Mouse (Mus musculus) heart, postnatal 4 days (tissue): ENCODE measurements around the gene A930018P22Rik. TPM values are rescaled to one million over a fixed set of nuclear protein-coding genes. Genes with fewer than 3 reads are reported as not detected.

Source experiments
- DNase-seq: peaks from one replicate; pipeline ENCODE4 v3.0.0; 2021
- total RNA-seq, 2 experiments: library from RNA; stranded (reverse); gene quantifications; 2 replicates each; pipeline ENCODE4 v1.2.3; 2021

The A930018P22Rik gene
- total RNA-seq, 2 experiments from 2014 or later, result 0.68 to 0.69 TPM

DNA sequence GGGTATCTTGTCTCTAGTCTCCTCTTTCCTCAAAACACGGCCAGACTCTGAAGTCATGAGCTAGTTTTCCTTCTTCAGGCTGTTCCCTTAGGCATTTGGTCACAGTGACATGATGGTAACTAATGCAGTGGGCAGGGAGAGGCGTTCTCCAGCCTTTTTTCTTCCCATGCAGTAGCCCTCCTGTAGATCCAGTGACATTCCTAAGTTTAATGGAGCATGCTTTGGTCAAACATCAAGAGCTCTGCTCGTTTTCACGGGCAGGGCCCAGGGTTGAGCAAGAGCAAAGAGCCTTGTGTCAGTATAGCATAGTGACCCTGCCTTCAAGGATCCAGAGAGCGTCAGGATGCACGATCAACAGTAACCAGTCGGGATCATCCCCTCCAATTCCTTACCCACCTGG, 40.8 kb downstream of the A930018P22Rik start:
- no peak for DNase-seq

DNA sequence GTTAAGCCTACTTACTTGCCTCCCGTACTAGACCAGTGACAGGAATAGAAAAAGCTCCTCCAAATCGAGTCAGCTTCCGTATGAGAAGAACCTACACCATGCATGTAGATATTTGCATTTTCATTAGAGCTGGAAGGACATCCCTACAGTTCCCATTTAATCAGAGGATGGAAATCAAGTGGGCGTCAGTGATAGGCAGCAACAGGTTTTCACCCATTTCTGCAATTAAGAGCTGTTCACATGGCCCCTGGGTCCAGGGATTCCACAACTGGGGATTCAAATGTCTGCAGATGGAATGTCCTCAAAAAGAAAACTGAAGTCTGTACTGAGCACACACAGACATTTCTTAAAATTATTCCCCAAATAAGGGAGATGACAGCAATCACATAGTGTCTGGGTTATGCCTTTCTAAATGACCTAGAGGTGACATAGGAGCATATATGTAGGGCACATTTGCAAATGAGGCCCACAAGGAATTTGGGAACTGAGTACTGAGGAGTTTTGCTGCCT, 41.5 kb downstream of the A930018P22Rik start:
- no peak for DNase-seq

DNA sequence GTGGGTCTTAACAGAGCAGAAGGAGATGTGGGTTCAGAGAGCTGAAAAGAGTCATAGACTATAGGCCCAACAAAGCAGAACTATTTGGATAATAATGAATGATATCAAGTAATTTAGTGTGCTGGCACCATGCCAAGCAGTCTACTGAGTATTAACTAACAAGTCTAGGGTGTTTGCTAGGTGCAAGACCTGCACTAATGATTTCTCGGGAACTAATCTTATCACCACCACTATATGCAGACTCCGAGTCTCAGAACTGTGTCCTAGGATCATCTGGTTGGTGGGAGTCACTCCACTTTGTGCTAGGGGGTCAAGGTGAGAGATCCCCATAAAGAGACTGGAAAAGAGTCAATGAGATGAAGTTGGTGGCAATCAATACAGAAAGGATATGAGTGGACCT, 43.1 kb downstream of the A930018P22Rik start:
- DNase-seq, result no peak

DNA sequence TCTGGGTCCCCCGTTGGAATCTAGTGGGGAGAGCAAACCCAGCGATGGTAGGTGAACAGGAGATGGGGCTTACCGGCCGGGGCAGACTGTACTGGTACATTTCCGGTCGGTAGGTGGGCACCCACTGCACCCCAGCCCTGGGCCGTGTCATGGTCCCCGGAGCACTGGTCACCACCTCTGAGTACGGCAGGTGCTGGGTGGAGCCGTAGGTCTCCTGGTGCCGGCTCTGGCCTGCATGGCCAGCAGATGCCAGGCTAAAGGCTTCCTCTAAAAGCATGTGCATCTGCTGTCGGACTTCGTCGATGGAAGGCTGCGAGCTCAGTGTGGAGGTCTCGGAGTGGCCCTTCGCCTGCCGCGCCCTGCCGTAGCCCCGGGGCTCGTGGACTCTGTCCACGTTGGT, 45.2 kb downstream of the A930018P22Rik start:
- DNase-seq, result no peak

DNA sequence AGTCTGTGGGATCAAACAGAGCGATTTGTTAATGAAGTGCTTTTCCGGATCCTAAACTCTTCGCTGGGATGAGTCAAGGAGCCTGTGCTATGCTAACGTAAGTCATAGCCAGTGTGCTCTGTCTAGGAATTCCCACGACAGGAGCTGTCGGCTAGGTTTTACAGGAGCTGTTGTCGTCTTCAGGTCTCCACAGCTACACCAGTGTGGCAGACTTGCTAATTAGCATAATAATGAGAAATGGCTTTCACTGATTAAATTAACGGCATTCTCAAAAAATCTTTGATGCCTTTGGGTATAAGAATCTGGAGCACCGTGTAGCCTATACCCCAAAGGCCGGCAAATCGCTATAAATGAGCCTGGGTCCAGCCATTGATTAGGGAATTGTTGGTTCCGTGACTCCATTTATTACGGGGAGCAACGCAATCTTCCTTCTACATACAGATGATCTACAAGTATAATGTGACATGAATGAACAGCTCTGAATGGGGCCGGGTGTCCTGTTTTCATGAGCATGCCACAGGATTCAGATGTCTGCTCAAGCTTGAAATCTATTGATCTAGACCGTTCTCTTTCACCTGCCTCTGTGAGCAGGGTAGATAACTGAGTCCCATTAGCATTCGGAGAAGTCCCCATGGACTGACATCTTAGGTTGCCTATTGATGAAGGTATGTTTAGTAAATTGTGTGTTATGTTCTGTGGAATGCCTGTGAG, 45.8 kb downstream of the A930018P22Rik start:
- no peak for DNase-seq

DNA sequence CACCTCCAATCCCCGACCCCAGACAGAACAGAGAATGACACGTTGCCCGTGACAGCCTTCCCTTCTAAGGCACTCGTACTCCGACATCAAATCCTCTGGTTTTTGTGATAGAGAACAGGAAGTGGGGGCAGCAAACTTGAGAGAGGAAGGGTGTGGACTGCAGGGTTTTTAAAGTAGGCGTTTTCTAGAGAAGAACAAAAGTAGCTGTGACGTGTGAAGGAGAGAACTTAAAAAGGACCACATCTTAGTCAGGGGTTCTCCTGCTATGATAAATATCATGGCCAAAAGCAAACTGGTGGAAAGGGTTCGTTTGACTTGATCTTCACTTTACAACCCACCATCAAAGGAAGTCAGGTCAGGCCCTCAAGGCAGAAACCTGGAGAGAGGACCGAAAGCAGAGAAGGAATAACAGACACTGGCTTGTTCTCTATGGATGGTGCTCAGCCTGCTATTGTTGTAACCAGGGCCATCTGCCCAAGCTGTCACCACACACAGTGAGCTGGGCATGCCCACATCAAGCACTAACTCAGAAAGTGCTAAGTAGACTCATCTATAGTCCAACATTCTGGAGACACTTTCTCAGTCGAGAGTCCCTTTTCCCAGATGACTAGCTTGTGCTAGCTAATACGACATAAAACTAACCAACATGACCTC, 50.3 kb downstream of the A930018P22Rik start:
- no peak for DNase-seq

DNA sequence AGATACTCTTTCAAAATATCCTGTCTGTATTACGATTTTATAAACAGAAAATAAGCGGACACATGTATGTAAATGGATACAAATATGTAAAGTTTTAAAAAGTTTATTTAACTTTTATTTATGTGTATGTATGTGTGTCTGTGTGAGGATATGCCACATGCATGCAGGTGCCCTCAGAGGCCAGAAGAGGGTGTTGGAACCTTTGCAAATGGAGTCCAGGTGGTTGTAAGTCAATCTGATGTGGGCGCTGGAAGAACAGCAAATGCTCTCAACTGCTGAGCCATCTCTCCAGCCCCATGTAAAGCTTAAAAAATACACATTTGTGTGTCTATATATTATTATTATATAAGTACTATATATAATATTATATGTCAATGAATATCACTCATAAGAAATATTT, 50.9 kb downstream of the A930018P22Rik start:
- DNase-seq, result no peak

Other genes starting within 250 kb of the A930018P22Rik start
- gene Lmo2, start 164.8 kb upstream of the A930018P22Rik start, total RNA-seq, result 10 to 100 TPM; 25.0 to 25.4 TPM
- gene Fbxo3, start 95.0 kb upstream of the A930018P22Rik start, total RNA-seq, result 10 to 100 TPM; 42.6 to 46.6 TPM
- not detected for gene 4931422A03Rik, start 94.4 kb upstream of the A930018P22Rik start, total RNA-seq
- gene Gm10912, start 56.9 kb upstream of the A930018P22Rik start, total RNA-seq, result under 1 TPM; 0.17 to 0.29 TPM
- gene Gm10799, start 54.2 kb upstream of the A930018P22Rik start, total RNA-seq, result not detected
- 1 to 10 TPM; 1.2 to 1.8 TPM for gene Cd59b, start 52.9 kb upstream of the A930018P22Rik start, total RNA-seq
- gene Cd59a, start 27.0 kb upstream of the A930018P22Rik start, total RNA-seq, result 10 to 100 TPM; 28.1 to 31.9 TPM